9 mouse cellular contexts compared by ENCODE assay signal in the genomic region with DNA sequence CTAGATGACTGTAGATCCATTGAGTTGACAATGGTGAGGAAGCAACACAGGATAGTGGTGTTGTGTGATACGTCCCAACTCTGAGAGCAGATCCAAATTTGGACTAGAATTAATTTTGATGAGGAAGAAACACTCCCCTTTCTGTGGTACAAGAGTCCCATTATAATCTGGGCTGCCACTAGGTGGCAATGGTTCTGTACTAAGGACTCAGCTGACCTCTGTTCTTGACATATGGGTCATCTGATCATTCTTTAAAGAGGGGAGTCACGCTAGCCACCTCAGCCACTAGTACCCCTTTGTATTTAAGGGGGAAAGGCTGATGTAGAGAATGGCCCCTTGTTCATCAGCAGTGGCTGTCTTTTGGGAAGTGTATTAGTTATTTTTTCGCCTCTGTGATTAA. TPM values are rescaled to one million over a fixed set of nuclear protein-coding genes. Genes with fewer than 3 reads are reported as not detected.
DNase-seq lines count a peak whose midpoint lies in the region; ATAC-seq and TF ChIP-seq lines count a peak whose summit lies in the region.
"Had no signal": no experiment of that assay in that cellular context is flagged by ENCODE, and none has a peak within 500 bp of the region (broad histone marks: within the 10 kb centered on the region; RNA-seq: fewer than 3 reads in every experiment).

No protein-coding gene starts in this region.

- TF ChIP-seq CTCF in cerebellum, adult 2 months (IDR thresholded peaks at IDR 0.05; ENCODE audit: borderline replicate concordance, insufficient read depth, low read depth, low read length) = no peak
- peak; percentile 65 for TF ChIP-seq CTCF in midbrain, postnatal 0 days (IDR thresholded peaks at IDR 0.05)
- peak; percentile 66 for TF ChIP-seq CTCF in heart, postnatal 0 days (IDR thresholded peaks at IDR 0.05; ENCODE audit: low read depth)

- H3K36me3 ChIP-seq in midbrain, postnatal 0 days (ENCODE audit: insufficient read depth, low read length) = no peaks in the 10 kb centered on the region
- H3K36me3 ChIP-seq in midbrain, embryonic 13.5 days = no peaks in the 10 kb centered on the region
- H3K36me3 ChIP-seq in heart, postnatal 0 days (replicated peaks; ENCODE audit: control insufficient read depth, insufficient read depth, low read length) = no peaks in the 10 kb centered on the region
- H3K36me3 ChIP-seq: G1E had no signal

- ATAC-seq in midbrain, postnatal 0 days (ENCODE audit: low FRiP score) = no peak
- no peak for ATAC-seq in midbrain, embryonic 13.5 days
- peak; percentile 63 for ATAC-seq in heart, postnatal 0 days (ENCODE audit: insufficient read depth, low read depth)

- no peak for TF ChIP-seq EP300 in heart, postnatal 0 days (IDR thresholded peaks at IDR 0.05; ENCODE audit: low read depth)

- H3K9me3 ChIP-seq in midbrain, postnatal 0 days (ENCODE audit: low read length) = no peaks in the 10 kb centered on the region
- no peaks in the 10 kb centered on the region for H3K9me3 ChIP-seq in midbrain, embryonic 13.5 days
- H3K9me3 ChIP-seq in heart, postnatal 0 days (replicated peaks; ENCODE audit: control insufficient read depth, low read length) = no peaks in the 10 kb centered on the region
- H3K9me3 ChIP-seq: G1E had no signal

- no peak overlapping the region for H3K9ac ChIP-seq in midbrain, postnatal 0 days (replicated peaks; ENCODE audit: low read length, poor library complexity, severe bottlenecking)
- H3K9ac ChIP-seq in midbrain, embryonic 13.5 days (replicated peaks) = no peak overlapping the region
- no peak overlapping the region for H3K9ac ChIP-seq in heart, postnatal 0 days (replicated peaks; ENCODE audit: low read depth, low read length)

- peak; percentile 30 to 32 for DNase-seq in cerebellum, postnatal 14 days
- DNase-seq in cerebellum, adult 2 months = no peak
- peak; percentile 19 for DNase-seq in midbrain, postnatal 0 days (ENCODE audit: low spot score)
- peak; percentile 44 for DNase-seq in heart, postnatal 0 days (ENCODE audit: low spot score)
- peak; percentile 63 for DNase-seq in lung, postnatal 25 days (ENCODE audit: low spot score)
- DNase-seq in thymus, postnatal 0 days (ENCODE audit: low spot score) = peak; percentile 58
- no peak for DNase-seq in urinary bladder, postnatal 4 days (ENCODE audit: low spot score in 2 of 2)

- TF ChIP-seq POLR2A in cerebellum, adult 2 months (IDR thresholded peaks at IDR 0.05; ENCODE audit: borderline replicate concordance, insufficient read depth, low read length) = no peak

- H3K4me1 ChIP-seq in cerebellum, adult 2 months (ENCODE audit: control insufficient read depth, insufficient read depth, low read length) = no peaks in the 10 kb centered on the region
- H3K4me1 ChIP-seq in midbrain, postnatal 0 days (ENCODE audit: insufficient read depth, low read length) = no peaks in the 10 kb centered on the region
- H3K4me1 ChIP-seq in midbrain, embryonic 13.5 days (replicated peaks) = no peaks in the 10 kb centered on the region
- H3K4me1 ChIP-seq in heart, postnatal 0 days (ENCODE audit: control insufficient read depth, insufficient read depth) = peaks cover 8% of the 10 kb centered on the region; the same call in 1 of the 2 replicates

- no peak overlapping the region for H3K4me3 ChIP-seq in cerebellum, adult 2 months (replicated peaks; ENCODE audit: insufficient read depth, low read depth, low read length)
- H3K4me3 ChIP-seq in midbrain, postnatal 0 days (ENCODE audit: low read depth, low read length) = no peak overlapping the region
- H3K4me3 ChIP-seq in midbrain, embryonic 13.5 days (replicated peaks) = no peak overlapping the region
- no peak overlapping the region for H3K4me3 ChIP-seq in heart, postnatal 0 days (ENCODE audit: low read depth, low read length)

- no peaks in the 10 kb centered on the region for H3K27me3 ChIP-seq in cerebellum, adult 2 months (ENCODE audit: control insufficient read depth, insufficient read depth, low read length)
- no peaks in the 10 kb centered on the region for H3K27me3 ChIP-seq in midbrain, postnatal 0 days (ENCODE audit: insufficient read depth, low read length)
- no peaks in the 10 kb centered on the region for H3K27me3 ChIP-seq in midbrain, embryonic 13.5 days
- H3K27me3 ChIP-seq in heart, postnatal 0 days (ENCODE audit: control insufficient read depth, insufficient read depth, low read length) = no peaks in the 10 kb centered on the region

- no peak overlapping the region for H3K27ac ChIP-seq in cerebellum, adult 2 months (ENCODE audit: insufficient read depth, low read length)
- H3K27ac ChIP-seq in midbrain, postnatal 0 days (ENCODE audit: low read depth, low read length) = no peak overlapping the region
- no peak overlapping the region for H3K27ac ChIP-seq in midbrain, embryonic 13.5 days
- 0 out of 2 replicates have a peak overlapping the region, but pooled peaks have one; percentile 4 for H3K27ac ChIP-seq in heart, postnatal 0 days (ENCODE audit: low read depth)

- no peak overlapping the region for H3K4me2 ChIP-seq in midbrain, postnatal 0 days (ENCODE audit: low read depth, low read length, poor library complexity, severe bottlenecking)
- no peak overlapping the region for H3K4me2 ChIP-seq in midbrain, embryonic 13.5 days (replicated peaks)
- H3K4me2 ChIP-seq in heart, postnatal 0 days (ENCODE audit: low read depth, low read length) = no peak overlapping the region

- WGBS in cerebellum, adult 2 months = 54% methylated on average over 3 of the region's 3 CpGs
- 60% methylated on average over 3 of the region's 3 CpGs for WGBS in midbrain, postnatal 0 days
- WGBS in midbrain, embryonic 13.5 days = 56% methylated on average over 3 of the region's 3 CpGs
- 48% methylated on average over 3 of the region's 3 CpGs for WGBS in heart, postnatal 0 days

RNA-seq across cellular contexts. Expression of a gene that starts 10.7 kb away (rescaled TPM):
- polyA plus RNA-seq in cerebellum, adult 2 months (2012; rRNA removed) = 0.05 and 0.10 TPM in 2 replicates
- total RNA-seq in midbrain, postnatal 0 days (2014; rRNA removed) = 0.05 TPM in 2 replicates
- 0.14 and 0.17 TPM in 2 replicates for polyA plus RNA-seq in midbrain, postnatal 0 days (2015; fragmentation: Nextera tagmentation; extraction: Ambion mirVana)
- polyA plus RNA-seq in midbrain, embryonic 13.5 days (2015; fragmentation: Nextera tagmentation; extraction: Ambion mirVana) = 0.14 and 0.23 TPM in 2 replicates
- 1.0 TPM in 1 of 2 replicates, not detected in the other for total RNA-seq in heart, postnatal 0 days (2014; rRNA removed; ENCODE audit: low replicate concordance)
- polyA plus RNA-seq in heart, postnatal 0 days (2015; fragmentation: Nextera tagmentation; extraction: Ambion mirVana) = 0.11 and 0.15 TPM in 2 replicates
- polyA plus RNA-seq in thymus, postnatal 0 days (2015; fragmentation: Nextera tagmentation; extraction: Ambion mirVana) = 18.5 and 32.8 TPM in 2 replicates
- polyA plus RNA-seq: G1E had no signal

RNA-seq across cellular contexts. Expression of a gene that starts 57.3 kb away (rescaled TPM):
- 23.7 and 24.8 TPM in 2 replicates for polyA plus RNA-seq in cerebellum, adult 2 months (2012; rRNA removed)
- 47.6 and 56.8 TPM in 2 replicates for total RNA-seq in midbrain, postnatal 0 days (2014; rRNA removed)
- 38.5 and 40.7 TPM in 2 replicates for polyA plus RNA-seq in midbrain, postnatal 0 days (2015; fragmentation: Nextera tagmentation; extraction: Ambion mirVana)
- 21.8 and 22.1 TPM in 2 replicates for polyA plus RNA-seq in midbrain, embryonic 13.5 days (2015; fragmentation: Nextera tagmentation; extraction: Ambion mirVana)
- total RNA-seq in heart, postnatal 0 days (2014; rRNA removed; ENCODE audit: low replicate concordance) = 1.1 and 4.8 TPM in 2 replicates
- polyA plus RNA-seq in heart, postnatal 0 days (2015; fragmentation: Nextera tagmentation; extraction: Ambion mirVana) = 2.6 and 4.3 TPM in 2 replicates
- 7.7 and 8.3 TPM in 2 replicates for polyA plus RNA-seq in thymus, postnatal 0 days (2015; fragmentation: Nextera tagmentation; extraction: Ambion mirVana)

Comparison
In these comparisons a context has a peak if more than half of its experiments do, and no peak if none do; other contexts are left out.
1. DNase-seq: peak in cerebellum, postnatal 14 days (2 of 2), midbrain, postnatal 0 days (single experiment), heart, postnatal 0 days (single experiment), lung, postnatal 25 days (single experiment) and thymus, postnatal 0 days (single experiment); none in cerebellum, adult 2 months (0 of 2) and urinary bladder, postnatal 4 days (0 of 2).
2. RNA of a gene that starts 10.7 kb away (polyA plus RNA-seq): 18.5 to 32.8 TPM in thymus, postnatal 0 days; 0.14 to 0.23 TPM in midbrain, embryonic 13.5 days, 0.11 to 0.15 TPM in heart, postnatal 0 days, 0.14 to 0.17 TPM in midbrain, postnatal 0 days and 0.05 to 0.10 TPM in cerebellum, adult 2 months; every median in the first group is over 10 times any median in the second.